Mouse (Mus musculus) cortical plate, adult 2 months (tissue): ENCODE data around the gene Nosip.
"Not testable (repeated sequence)": the region's sequence is repeated elsewhere in the genome, so short reads cannot be mapped to it uniquely, and the experiment has no call there.

Source experiments
- CTCF ChIP-seq: fragments of 200-500 bp; IDR thresholded peaks from 2 replicates; pipeline ENCODE4 v1.5.1; 2011; ENCODE audit warnings: mild to moderate bottlenecking, control low read depth, low read length; ENCODE audit not compliant: insufficient read depth; ENCODE audit errors: extremely low read depth
- POLR2A ChIP-seq: fragments of 200-500 bp; IDR thresholded peaks from 2 replicates; pipeline ENCODE4 v1.6.1; 2011; ENCODE audit warnings: mild to moderate bottlenecking, low read length, control low read depth; ENCODE audit not compliant: insufficient read depth; ENCODE audit errors: extremely low read depth

DNA sequence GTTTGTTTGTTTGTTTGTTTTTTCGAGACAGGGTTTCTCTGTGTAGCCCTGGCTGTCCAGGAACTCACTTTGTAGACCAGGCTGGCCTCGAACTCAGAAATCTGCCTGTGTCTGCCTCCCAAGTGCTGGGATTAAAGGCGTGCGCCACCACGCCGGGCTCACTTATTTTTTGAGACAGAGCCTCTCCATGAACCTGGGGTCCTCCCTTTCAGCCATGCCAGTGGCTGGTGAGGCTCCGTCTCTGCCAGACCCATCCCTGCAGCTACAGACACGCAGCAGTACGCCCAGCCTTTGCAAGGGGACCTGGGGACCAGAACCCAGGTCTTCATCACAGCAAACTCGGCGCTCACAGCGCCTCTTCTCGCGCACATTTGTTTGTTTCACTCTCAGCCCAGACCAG is 33.7 kb downstream of the Nosip start:
- TF ChIP-seq CTCF, POLR2A: not testable (repeated sequence)
